Mouse (Mus musculus) embryonic facial prominence, embryonic 14.5 days (tissue): Measurements from ENCODE around the gene Pld4. TPM values are rescaled to one million over a fixed set of nuclear protein-coding genes. Genes with fewer than 3 reads are reported as not detected.

Experiments used
- ATAC-seq: fragments of 200-750 bp; cut with Nextera tagmentation; 2 replicates; pipeline ENCODE4 v1.8.0; 2017; ENCODE audit warnings: low read depth, moderate number of reproducible peaks, moderate TSS enrichment
- DNase-seq: peaks from one replicate; pipeline ENCODE4 v3.0.0-alpha.2; 2015; ENCODE audit warnings: low spot score
- H3K27ac ChIP-seq: fragments of 300-500 bp; sonication (generic); replicated peaks from 2 replicates; pipeline ENCODE4 v1.5.1; 2014; ENCODE audit warnings: low read depth, mild to moderate bottlenecking, low read length, moderate library complexity
- H3K27me3 ChIP-seq: fragments of 300-500 bp; sonication (generic); replicated peaks from 2 replicates; pipeline ENCODE4 v1.6.1; 2014; ENCODE audit warnings: low read length; ENCODE audit not compliant: control insufficient read depth, insufficient read depth
- H3K36me3 ChIP-seq: fragments of 300-500 bp; sonication (generic); 2 replicates; pipeline ENCODE4 v1.6.1; 2014; ENCODE audit warnings: low read length, mixed read lengths; ENCODE audit not compliant: control insufficient read depth, insufficient read depth
- H3K4me1 ChIP-seq: fragments of 300-500 bp; sonication (generic); 2 replicates; pipeline ENCODE4 v1.6.1; 2014; ENCODE audit warnings: antibody characterized with exemption, low read length; ENCODE audit not compliant: control insufficient read depth, insufficient read depth
- H3K4me2 ChIP-seq: fragments of 300-500 bp; sonication (generic); 2 replicates; pipeline ENCODE4 v1.6.1; 2014; ENCODE audit warnings: low read depth, mild to moderate bottlenecking, low read length, moderate library complexity, mixed read lengths
- H3K4me3 ChIP-seq: fragments of 300-500 bp; sonication (generic); 2 replicates; pipeline ENCODE4 v1.5.1; 2014; ENCODE audit warnings: low read depth, mild to moderate bottlenecking, low read length
- H3K9ac ChIP-seq: fragments of 300-500 bp; sonication (generic); 2 replicates; pipeline ENCODE4 v1.6.1; 2014; ENCODE audit warnings: low read depth, mild to moderate bottlenecking, low read length, moderate library complexity, mixed read lengths
- H3K9me3 ChIP-seq: fragments of 300-500 bp; sonication (generic); 2 replicates; pipeline ENCODE4 v1.6.1; 2016; ENCODE audit warnings: low read length; ENCODE audit not compliant: control insufficient read depth
- WGBS: fragments of 180-500 bp; shearing (Covaris S2); extraction: QIAGEN DNeasy Blood & Tissue Kit; methylation state at CpG from one replicate; pipeline ENCODE4 v1.1.7; 2014; 5-methylcytosine and 5-hydroxymethylcytosine counted together
- polyA plus RNA-seq: library from polyadenylated mRNA; unstranded; fragments of >200 nt; fragmentation: Nextera tagmentation; extraction: Ambion mirVana; gene quantifications from 2 replicates; pipeline ENCODE4 v1.2.1, GENCODE M21; 2014

Gene Pld4
- polyA plus RNA-seq, 1 experiment from 2014 or later, result 12.8 TPM

DNA sequence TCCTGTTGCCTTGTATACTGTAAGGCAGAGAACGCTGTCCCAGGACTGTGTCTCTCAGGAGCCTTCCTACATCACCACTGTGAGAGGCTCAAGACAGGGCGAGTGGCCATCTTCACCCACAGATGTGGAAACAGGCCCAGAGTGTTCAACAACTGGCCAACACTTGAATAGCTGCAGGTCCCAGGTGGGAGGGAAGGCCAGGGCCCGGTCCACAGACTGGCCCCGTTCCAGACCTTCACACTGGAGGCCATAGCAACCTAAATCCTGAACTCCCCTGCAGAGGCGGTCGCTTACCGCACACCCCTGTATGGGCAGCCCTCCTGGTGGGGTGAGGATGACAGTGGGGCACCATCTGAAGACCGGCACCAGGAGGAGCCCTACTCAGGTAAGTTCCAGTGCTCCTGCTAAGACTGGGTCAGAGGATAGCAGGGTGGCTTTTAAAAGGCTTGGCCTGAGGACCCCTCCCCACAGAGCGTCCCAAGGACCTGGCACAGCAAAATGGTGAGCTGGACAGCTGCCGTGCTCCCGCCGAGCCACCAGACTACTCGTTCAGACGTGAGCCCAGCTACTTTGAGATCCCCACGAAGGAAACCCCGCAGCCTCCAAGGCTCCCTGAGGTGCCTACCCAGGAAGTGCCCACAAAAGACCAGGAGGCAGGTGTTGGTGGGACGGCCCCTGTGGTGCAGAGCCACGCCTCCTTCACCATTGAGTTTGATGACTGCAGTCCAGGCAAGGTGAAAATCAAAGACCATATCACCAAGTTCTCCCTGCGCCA lies 25.4 kb upstream of the Pld4 start:
- H3K27me3 ChIP-seq, result no peaks in the 10 kb centered on the region
- H3K36me3 ChIP-seq, result peaks cover 77% of the 10 kb centered on the region
- H3K9ac ChIP-seq, result no peak overlapping the region
- DNase-seq, result no peak
- WGBS, result 90% methylated on average over 19 of the region's 19 CpGs
- no peaks in the 10 kb centered on the region for H3K4me1 ChIP-seq
- no peak overlapping the region for H3K4me3 ChIP-seq
- H3K4me2 ChIP-seq, result no peak overlapping the region
- H3K27ac ChIP-seq, result no peak overlapping the region
- H3K9me3 ChIP-seq, result no peaks in the 10 kb centered on the region
- no peak for ATAC-seq

GRCm38 (mm10) chr12:112735896-112736635 lies 24.4 kb upstream of the Pld4 start:
- no peak overlapping the region for H3K9ac ChIP-seq
- H3K27me3 ChIP-seq, result no peaks in the 10 kb centered on the region
- ATAC-seq (no peak), DNase-seq (no peak)
- WGBS, result 88% methylated on average over 28 of the region's 29 CpGs
- H3K36me3 ChIP-seq, result peaks cover 80% of the 10 kb centered on the region
- H3K27ac ChIP-seq, result no peak overlapping the region
- H3K4me3 ChIP-seq, result no peak overlapping the region
- H3K4me1 ChIP-seq, result no peaks in the 10 kb centered on the region
- no peak overlapping the region for H3K4me2 ChIP-seq
- no peaks in the 10 kb centered on the region for H3K9me3 ChIP-seq

- Histone ChIP-seq H3K27me3 (no peaks in the 10 kb centered on the region), H3K4me3 (no peak overlapping the region), H3K9ac (no peak overlapping the region), H3K4me2 (no peak overlapping the region), H3K36me3 (peaks cover 75% of the 10 kb centered on the region), H3K4me1 (no peaks in the 10 kb centered on the region), H3K27ac (no peak overlapping the region), H3K9me3 (no peaks in the 10 kb centered on the region)
- DNase-seq (no peak), ATAC-seq (no peak)
- WGBS, result 90% methylated on average over 10 of the region's 10 CpGs
These were observed 23.9 kb upstream of the Pld4 start for GRCm38 (mm10) chr12:112736636-112736925.

DNA sequence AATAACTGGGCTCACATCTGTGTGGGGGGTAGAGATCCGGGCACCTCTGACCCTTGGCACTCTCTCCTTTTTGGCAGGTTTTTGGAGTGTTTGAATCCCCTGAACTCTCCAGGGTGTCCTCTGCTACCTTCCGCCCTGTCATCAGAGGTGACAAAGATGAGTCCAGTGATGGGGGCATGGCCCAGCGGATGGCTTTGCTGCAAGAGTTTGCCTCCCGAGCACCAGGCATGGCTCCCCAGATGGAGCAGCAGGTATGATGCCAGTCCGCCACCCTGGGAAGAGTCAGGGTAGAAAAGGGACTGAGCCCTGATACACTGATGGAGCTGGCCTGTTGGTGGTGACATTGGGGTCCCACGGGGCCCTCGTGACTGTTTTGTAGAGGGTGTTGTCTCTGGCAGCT lies 23.4 kb upstream of the Pld4 start:
- no peak overlapping the region for H3K27ac ChIP-seq
- peaks cover 70% of the 10 kb centered on the region for H3K36me3 ChIP-seq
- no peaks in the 10 kb centered on the region for H3K27me3 ChIP-seq
- no peaks in the 10 kb centered on the region for H3K4me1 ChIP-seq
- H3K4me2 ChIP-seq, result no peak overlapping the region
- whole genome bisulfite sequencing, result 86% methylated on average over 7 of the region's 7 CpGs
- no peak overlapping the region for H3K4me3 ChIP-seq
- DNase-seq (no peak), ATAC-seq (no peak)
- H3K9ac ChIP-seq, result no peak overlapping the region
- H3K9me3 ChIP-seq, result no peaks in the 10 kb centered on the region

GRCm38 (mm10) chr12:112737761-112738160 lies 22.7 kb upstream of the Pld4 start:
- Histone ChIP-seq H3K27me3 (no peaks in the 10 kb centered on the region), H3K4me3 (no peak overlapping the region), H3K4me1 (no peaks in the 10 kb centered on the region), H3K27ac (no peak overlapping the region), H3K9ac (no peak overlapping the region), H3K4me2 (no peak overlapping the region), H3K36me3 (peaks cover 65% of the 10 kb centered on the region), H3K9me3 (no peaks in the 10 kb centered on the region)
- no peak for DNase-seq
- 91% methylated on average over 14 of the region's 14 CpGs for WGBS
- ATAC-seq, result no peak

DNA sequence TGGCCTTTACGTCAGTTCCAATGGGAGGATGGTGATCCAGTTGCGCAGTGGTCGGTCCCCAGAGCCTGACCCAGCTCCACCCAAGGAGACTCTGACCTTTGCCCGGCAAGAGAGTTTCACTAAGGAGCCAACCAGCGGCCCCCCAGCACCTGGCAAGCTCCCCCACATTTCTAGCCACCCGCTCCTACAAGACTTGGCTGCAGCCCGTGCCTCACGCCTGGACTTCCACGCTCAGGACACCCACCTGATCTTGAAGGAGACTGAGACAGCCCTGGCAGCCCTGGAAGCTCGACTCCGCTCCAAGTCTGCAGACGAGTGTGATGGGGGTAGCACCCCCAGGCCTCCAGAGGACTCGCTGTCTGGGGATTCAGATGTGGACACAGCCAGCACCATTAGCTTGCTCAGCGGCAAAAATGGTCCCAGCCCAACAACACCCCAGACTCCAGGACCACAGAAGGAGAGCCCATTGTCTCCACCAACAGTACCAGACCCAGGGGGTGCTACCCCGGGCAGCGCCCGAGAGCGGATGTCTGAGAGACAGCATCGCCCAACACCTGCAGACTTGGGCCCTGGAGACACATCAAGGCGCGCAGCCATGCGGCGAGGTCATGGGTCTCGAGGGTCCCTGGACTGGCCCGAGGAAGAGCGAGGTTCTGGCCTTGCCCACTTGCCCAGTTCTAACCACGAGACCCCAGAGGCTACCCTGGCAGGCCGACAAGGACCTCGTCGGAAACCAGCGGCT lies 22.0 kb upstream of the Pld4 start:
- H3K9ac ChIP-seq, result no peak overlapping the region
- H3K36me3 ChIP-seq, result peaks cover 62% of the 10 kb centered on the region
- H3K4me2 ChIP-seq, result no peak overlapping the region
- H3K4me1 ChIP-seq, result peaks cover 3% of the 10 kb centered on the region; the same call in 1 of the 2 replicates
- ATAC-seq (no peak), DNase-seq (no peak)
- no peak overlapping the region for H3K4me3 ChIP-seq
- H3K27me3 ChIP-seq, result no peaks in the 10 kb centered on the region
- H3K27ac ChIP-seq, result no peak overlapping the region
- WGBS, result 88% methylated on average over 29 of the region's 31 CpGs
- H3K9me3 ChIP-seq, result no peaks in the 10 kb centered on the region

- peaks cover 3% of the 10 kb centered on the region; the same call in 1 of the 2 replicates for H3K4me1 ChIP-seq
- DNase-seq (no peak), ATAC-seq (no peak)
- peaks cover 57% of the 10 kb centered on the region for H3K36me3 ChIP-seq
- WGBS, result 92% methylated on average over 18 of the region's 24 CpGs
- H3K4me3 ChIP-seq, result no peak overlapping the region
- no peak overlapping the region for H3K9ac ChIP-seq
- no peak overlapping the region for H3K4me2 ChIP-seq
- no peak overlapping the region for H3K27ac ChIP-seq
- H3K9me3 ChIP-seq, result no peaks in the 10 kb centered on the region
- no peaks in the 10 kb centered on the region for H3K27me3 ChIP-seq
These were observed 21.4 kb upstream of the Pld4 start for GRCm38 (mm10) chr12:112739023-112739568.

DNA sequence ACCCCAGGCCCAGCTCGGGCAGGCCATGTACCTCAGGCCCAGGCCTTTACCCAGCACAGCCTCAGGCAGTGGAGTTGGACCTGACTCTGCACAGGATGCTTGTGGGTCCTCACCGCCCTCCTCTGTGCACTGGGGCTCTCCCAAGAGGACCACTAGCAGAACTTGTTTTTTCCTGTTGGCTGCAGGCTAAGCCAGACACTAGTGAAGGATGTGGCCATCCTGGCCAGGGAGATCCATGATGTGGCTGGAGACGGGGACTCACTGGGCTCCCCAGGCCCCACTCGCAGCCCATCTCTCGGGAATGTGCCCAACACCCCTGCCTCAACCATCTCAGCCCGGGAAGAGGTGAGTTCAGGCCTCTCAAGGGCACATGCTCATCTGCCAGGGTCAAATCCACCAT lies 17.7 kb upstream of the Pld4 start:
- H3K9me3 ChIP-seq, result no peaks in the 10 kb centered on the region
- H3K27me3 ChIP-seq, result no peaks in the 10 kb centered on the region
- peak overlapping the region; percentile 76 for H3K27ac ChIP-seq
- peaks cover 42% of the 10 kb centered on the region for H3K36me3 ChIP-seq
- H3K4me1 ChIP-seq, result peaks cover 7% of the 10 kb centered on the region; the same call in 1 of the 2 replicates
- ATAC-seq, result peak; percentile 0; the same call in 1 of the 2 replicates
- H3K9ac ChIP-seq, result peak overlapping the region; percentile 15; the same call in 1 of the 2 replicates
- no peak overlapping the region for H3K4me2 ChIP-seq
- WGBS, result 40% methylated on average over 6 of the region's 6 CpGs
- no peak overlapping the region for H3K4me3 ChIP-seq
- no peak for DNase-seq
